Mouse (Mus musculus) regulatory T cell (primary cell): Measurements from ENCODE around the gene Actrt2.

Experiments used
- in situ Hi-C: fragments of 300-600 bp; cut with MboI, MseI; formaldehyde crosslinking; loops from one replicate; pipeline ENCODE4 v1.15.1; 2025; ENCODE audit warnings: high pct_unique_total_duplicates

The Actrt2 gene

DNA sequence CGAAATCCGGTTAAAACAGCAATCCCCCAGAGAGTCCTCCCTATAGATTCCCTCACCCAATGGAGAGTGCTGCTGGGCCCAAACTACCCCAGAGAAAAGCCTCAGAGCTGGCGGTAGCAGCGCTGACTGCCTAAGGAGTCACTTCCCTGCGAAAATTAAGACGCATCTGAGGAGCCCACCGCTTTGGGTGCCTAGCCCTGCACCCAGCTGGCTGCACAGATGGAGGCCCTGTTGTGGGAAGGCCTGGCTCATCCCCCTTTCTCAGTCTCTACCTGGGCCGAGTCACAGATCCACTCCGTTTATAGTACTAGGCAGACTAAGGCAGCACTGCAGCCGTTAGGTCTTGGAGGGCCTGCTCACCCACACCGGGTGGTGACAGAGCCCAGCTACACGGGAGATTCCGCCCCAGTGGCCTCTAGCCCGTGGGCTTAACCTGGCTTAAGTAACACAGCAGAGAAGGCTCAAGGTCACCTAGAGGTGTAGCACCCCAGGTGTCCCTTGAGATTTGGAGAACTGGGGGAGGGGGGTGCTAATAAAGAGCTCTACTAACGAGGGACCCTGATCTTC is 29.3 kb downstream of the Actrt2 start:
- in situ Hi-C loops, result no loop called here

DNA sequence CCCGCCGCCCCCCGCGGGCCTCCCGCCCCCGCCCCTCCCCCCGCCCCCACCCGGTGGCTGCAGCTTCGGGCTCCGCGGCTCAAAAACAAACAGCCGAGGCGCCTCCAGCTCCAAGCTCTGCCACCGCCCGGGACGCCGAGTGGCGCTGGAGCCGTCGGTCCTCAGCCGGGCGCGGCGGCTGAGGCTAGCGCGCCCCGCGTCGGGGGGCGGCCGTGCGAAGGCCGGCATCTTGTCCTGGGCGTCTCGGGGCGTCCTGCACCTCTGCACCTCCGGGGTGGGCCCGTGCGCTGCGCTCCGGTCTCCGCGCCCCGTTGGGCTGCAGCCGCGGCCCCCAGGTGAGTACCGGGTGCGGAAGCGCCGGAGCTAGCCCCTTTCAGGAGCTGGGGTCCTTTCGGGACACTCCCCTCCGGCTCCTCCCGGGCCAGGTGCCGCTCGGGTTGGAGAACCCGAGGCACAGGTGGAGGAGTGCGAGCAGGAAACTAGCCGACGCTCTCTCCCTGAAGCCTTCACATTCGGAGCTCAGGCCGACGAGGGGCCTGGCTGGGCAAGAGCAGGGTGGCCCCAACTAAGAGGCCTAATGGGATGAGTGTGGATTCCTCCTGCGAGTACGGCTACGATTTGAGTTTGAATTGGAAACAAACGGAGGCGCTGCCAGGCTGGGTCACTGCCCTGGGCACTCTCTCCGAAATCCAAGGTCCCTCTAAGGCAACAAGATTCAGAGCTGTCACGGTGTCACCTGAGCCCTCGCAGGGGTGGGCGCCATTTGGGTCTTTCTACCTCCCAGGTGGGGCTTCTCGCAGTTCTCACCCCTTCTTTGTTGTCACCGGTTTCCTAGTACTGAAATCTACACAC is 30.0 kb downstream of the Actrt2 start:
- in situ Hi-C loops, result no loop called here

DNA sequence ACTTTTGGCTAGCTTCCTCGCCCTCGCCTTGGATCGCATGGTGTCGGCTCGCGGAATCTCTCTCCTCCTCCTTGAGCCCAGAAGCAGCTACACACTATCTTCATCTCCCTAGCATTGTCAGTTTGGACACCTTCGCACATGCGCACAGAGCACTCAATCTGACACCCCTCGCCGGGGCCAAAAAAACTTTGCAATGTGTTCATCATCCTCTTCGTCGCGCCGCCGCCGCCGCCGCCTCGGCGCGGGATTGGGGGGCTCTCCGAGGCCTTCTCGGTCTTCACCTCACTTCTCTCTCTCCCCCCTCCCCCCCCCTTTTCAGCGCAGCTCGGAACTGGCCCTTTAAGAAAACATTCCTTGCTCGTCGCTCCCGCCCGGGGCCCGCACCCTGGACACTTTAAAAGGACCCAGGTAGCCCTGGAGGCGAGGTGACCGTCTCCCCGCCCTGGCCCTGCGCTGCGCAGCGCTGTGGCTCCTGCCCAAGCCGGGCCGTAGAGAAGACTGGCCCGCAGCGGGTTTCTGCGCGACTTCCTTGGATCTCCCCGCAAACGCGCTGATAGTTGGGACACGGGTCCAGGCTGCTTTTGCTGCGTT is 30.9 kb downstream of the Actrt2 start, which contains the start of gene Prdm16:
Prdm16 (minus strand) TSS at position 153 of the 591 bp plus-strand sequence.
- in situ Hi-C loops, result no loop called here

DNA sequence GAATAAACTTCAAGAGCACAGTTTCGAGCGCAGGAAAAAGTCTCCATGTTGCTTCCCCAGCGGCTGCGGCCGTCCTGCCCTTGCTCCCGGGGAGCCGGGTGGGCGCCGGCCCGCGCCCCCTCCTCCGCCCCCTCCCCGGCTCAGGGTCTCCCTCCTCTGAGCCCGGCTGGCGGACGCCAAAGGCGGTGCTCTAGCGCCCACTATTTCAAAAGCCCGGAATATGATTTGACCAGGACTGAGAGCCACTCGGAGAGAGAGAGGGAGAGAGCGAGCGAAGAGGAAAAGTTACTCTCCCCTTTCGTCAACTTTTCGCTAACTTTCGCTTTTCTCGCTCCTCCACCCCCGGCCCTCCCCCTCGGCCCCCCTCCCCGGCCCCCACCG is 31.6 kb downstream of the Actrt2 start:
- in situ Hi-C loops, result no loop called here

DNA sequence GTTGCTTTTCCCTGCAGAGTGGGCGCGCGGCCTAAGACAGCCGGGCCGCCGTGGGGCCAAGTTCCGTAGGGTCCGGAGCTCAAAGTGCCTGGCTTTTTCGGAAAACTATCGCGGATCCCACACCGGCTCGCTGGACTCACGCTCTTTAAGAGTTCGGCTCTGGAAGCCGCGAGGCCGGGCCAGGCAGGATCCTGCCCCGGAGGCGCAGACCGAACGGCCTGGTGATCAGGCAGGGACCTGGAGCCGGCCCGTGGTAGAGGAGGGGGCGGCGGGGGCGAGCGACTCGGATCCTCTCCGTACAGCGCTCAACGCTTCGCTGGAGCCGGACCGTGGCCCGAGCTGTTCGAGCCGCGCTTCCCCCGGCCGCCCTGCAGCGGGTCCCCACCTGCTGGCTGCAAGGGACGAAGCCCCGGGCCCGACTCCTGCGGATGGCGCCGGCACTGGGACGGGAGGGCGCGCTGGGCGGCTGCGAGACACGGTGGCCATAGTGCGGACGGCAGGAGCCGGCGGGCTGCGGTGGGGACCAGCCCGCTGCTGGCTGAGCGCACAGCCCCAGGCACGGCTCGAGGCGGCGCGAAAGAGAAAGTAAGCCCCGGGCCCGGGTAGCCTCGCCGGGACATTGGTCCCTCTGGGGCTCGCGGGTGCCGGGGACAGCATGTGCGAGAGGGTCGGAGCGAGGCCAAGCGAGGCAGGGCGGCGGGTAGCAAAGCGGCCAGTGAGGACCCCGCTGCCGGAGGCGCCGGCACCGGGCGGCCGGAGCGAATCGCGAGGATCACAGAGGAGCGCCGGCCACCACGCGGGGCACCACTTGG is 32.2 kb downstream of the Actrt2 start:
- in situ Hi-C loops, result no loop called here

DNA sequence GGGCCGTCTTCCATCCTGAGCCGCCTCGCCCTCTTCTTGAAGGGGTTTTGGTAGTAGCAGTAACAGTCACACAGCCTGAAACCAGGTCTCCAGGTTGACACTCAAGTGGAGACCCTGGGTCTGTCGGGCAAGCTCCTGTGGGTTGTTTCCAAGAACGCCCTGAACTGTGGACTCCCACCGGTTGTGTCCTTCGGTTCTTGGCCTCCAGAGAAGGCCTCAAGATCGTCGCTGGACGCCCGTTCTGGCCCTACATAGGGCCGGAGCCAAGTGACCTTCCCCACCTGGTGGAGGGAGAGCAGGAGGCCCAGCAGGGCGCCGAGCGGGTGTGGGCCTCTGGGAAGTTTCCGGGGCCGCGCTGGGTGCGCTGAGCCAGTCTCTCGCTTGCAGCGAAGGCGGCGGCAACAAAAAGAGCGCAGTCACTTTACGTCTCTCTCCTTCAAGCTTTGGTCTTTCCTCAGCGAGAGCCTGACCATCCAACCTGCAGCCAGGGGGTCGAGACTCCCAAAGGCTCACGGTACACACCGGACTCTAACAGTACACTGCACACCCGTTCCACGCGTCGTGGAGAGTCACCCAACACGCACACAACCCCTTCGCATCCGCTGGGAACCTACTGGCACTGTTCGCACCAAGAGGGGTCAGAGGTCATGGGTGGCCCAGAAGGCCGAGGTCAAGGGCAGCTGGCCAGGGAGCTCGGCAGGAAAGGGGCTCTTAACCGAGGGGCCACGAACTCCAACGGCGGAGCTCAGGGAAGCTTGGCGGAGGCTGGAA is 33.0 kb downstream of the Actrt2 start:
- in situ Hi-C loops, result no loop called here

DNA sequence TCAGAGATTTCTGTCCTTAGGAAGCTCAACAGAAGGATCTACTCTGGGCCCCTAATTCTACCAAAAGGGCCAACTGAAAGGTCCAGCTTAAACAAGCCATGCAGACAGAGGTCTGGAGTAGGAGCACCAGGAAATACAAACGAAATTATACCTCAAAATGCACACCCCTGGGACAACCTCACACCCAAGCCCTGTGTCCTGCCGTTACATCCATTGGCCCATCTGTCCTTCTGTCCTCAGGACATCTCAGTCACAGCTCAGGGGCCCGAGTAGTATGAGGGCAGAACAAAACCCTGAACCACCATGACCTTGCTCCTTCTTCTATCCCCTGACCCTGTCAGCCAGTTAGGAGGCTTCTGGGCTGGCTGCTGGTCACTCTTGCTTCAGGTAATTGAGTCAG is 33.7 kb downstream of the Actrt2 start:
- in situ Hi-C loops, result no loop called here

DNA sequence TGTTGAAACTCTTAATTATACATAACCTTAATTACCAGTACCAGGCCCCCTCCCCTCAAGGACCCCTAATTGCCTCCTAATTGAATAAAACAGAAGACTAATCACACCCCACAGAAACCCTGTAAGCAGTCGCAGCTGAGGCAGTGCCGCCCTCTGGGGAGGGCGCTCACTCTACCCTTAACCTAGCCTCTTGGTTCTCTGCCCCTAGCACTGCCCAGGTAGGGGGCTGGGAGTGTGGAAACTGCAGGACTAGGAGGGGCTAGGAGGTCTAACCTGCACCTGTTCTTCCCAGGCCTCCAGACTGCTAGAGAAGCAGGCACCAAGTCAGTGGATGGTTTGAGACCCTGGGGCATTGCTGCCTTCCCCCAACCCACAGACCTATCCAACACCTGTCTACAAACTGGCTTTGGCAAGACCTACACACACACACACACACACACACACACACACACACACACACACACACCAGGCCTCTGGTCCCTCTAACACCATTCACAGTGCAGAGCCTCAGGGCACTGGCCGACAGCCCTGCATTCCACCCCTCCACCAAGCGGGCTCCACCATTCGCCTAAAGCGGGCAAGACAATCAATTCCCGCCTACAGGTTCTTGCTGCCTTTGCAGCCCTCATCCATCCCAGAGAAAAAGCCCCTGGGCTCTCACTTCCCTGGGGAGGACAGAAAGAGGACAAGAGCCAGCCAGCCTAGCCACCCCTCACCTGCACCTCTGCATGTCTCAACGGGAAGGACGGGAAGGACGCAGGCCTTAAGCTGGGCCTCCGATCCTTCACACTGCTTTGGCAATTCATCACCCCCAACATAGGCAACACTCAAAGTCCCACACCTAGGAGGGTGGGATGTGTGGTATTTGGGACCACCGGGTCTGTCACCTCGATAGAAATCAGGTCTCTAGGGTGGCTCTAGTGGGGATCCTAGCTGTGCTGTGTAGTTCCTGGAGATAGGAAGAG is 34.6 kb downstream of the Actrt2 start:
- in situ Hi-C loops, result no loop called here

DNA sequence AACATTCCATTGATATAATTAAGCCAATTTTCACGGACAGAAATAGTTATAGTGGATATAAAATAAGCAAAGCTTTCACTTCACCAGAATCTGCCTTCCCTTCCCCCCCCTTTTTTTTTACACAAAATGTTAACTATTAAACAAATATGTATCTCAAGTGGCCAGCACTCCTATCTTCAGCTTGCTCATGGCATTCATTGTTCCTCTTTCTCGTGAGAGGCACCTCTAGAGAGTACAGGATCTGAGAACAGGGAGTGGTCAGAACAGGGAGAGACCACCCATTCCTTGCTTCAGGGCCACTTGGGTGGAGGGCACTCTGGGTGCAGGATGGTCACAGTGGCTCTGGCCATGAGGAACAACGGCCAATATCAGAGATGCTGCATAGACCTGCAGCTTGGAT is 36.9 kb downstream of the Actrt2 start:
- in situ Hi-C loops, result no loop called here

DNA sequence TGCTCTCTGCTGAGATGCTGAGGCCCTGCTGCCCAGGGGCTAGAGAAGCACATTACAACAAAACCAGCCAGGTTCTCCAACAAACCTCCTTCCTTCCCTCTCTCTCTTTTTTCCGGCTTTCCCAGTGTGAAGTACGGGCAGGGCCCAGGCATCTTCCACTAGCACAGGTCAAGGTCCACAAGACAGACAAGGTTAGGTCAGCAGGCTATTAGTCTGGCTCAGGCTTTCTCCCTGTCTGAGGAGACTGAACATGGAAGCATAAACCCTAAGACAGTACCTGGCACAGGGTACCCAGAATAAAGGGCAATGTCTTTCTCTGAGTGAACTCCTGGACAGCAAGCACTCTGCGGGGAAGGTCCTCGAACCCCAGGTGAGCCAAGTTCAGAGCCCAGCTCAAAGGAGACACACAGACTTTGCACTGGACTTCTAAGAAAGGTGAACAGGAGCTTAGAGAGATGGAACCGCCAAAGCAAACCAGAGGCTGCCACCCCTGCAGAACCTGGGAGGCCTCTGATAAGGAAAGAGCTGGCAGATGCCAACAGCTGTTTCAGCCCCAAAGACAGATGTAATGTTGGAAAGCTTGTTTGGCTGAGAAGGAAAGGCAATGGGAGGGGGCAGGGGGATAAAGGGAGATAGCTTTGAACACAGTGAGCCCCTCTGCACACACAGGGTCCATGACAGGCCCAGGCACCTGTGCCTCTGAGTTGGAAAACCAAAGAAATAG is 40.1 kb downstream of the Actrt2 start:
- in situ Hi-C loops, result no loop called here

DNA sequence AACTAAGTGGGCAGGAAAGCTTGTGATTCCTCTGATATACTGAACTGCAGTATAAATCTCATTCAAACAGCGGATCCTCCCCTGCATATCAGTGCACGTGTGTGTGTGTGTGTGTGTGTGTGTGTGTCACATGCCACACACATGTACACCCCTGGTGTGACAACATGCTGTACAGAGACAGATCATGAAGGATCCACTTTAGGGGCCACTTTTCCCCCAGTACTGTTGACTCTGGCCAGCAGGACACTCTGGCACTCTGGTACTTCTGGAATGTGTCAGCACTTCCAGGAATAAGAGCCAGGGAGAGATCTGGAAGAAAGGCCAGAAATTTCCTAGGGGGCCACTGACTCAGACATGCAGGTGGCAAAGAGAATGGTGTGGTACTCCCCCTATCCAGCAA is 41.4 kb downstream of the Actrt2 start:
- in situ Hi-C loops, result no loop called here

DNA sequence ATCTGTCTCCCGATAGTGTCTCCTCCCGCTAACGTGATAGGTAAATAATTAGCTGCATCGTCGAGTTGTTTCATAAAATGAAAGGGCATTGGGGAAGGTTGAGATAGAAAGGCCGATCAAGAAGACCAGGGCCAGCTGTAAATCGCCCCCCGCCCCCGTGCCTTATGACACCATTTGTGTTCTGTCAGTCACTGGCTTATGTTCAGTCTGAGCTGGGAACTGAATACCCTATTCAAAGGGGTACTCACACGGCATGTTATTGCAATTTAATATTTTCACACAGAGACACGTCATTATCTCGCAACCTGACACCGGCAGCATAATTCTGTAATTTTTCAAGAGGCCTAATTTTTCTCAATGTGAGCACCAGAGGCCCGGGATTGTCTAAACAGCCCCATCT is 42.0 kb downstream of the Actrt2 start:
- in situ Hi-C loops, result no loop called here

DNA sequence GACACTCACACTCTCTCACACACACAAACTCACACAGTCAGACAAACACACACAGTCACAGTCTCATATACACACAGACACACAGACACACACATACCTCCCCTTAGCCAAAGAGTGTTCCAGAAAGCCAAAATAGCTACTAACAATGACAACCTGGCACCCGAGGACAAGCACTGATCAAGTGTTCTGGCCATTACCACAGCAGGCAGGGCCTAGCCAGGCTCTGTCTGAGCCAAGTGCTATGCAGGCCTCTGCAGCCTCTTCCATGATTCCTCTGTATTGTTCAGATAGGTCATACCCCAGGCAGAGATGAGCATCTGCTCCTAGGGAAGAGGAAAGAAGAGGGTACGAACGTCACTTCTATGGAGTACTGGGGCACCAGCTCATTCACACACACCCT is 44.4 kb downstream of the Actrt2 start:
- in situ Hi-C loops, result no loop called here

DNA sequence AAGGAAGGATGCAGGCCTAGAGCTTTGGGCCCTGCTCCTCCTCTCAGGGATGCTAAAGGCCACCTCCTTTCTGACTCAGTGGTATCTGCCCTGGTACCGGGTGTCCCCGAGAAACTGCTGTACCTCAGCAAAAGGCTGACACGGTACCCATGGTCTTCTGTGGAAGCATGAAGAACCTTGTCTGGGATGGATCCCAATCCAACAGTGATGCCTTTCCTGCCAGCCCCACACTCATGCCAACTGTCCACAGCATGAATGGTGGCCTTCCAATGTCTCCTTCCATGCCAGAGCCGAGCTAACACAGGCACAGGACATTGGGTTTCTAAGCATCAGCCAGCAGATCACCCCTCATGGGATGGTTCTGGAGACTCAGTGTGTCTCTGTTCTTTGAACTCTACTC is 45.1 kb downstream of the Actrt2 start:
- in situ Hi-C loops, result no loop called here
